Mouse (Mus musculus) erythroblast, adult 5-6 weeks (primary cell): Measurements from ENCODE around the gene Olfr1411. TPM values are rescaled to one million over a fixed set of nuclear protein-coding genes. Genes with fewer than 3 reads are reported as not detected.

Experiments used
- ATAC-seq: replicated peaks from 2 replicates; pipeline ENCODE4 v1.8.0; 2016; ENCODE audit warnings: moderate number of reproducible peaks, mild to moderate bottlenecking, moderate TSS enrichment, inconsistent platforms; ENCODE audit not compliant: poor library complexity, low FRiP score, severe bottlenecking
- total RNA-seq, 2 experiments: library from RNA; stranded (forward) in 1 of 2; stranded (reverse) in 1 of 2; fragments of 150-400 nt in 1 of 2; fragments of 200-764, 138-1000 nt in 1 of 2; gene quantifications; 2 replicates each; pipeline versions ENCODE4 v1.2.3 to v1.2.4; 2015 to 2017; ENCODE audit warnings: low replicate concordance in 2 of 2

The Olfr1411 gene
- total RNA-seq, 2 experiments from 2014 or later, result not detected

- no peak for ATAC-seq
Measured at GRCm38 (mm10) chr1:92637501-92638172, 43.4 kb downstream of the Olfr1411 start.

GRCm38 (mm10) chr1:92638181-92638580 lies 44.0 kb downstream of the Olfr1411 start:
- no peak for ATAC-seq

- ATAC-seq, result no peak
Measured at GRCm38 (mm10) chr1:92638736-92639135, 44.5 kb downstream of the Olfr1411 start.

GRCm38 (mm10) chr1:92640393-92640792 lies 46.2 kb downstream of the Olfr1411 start:
- ATAC-seq, result no peak

GRCm38 (mm10) chr1:92641514-92642272 lies 47.5 kb downstream of the Olfr1411 start, which contains the start of gene Cops9:
Gene Cops9 (minus strand): TSS chr1:92641985.
- peak; percentile 95 for ATAC-seq

- ATAC-seq, result no peak
Measured at GRCm38 (mm10) chr1:92643691-92644090, 49.5 kb downstream of the Olfr1411 start.

- no peak for ATAC-seq
Measured at GRCm38 (mm10) chr1:92644916-92645315, 50.7 kb downstream of the Olfr1411 start.

GRCm38 (mm10) chr1:92646111-92646510 lies 51.9 kb downstream of the Olfr1411 start:
- ATAC-seq, result no peak

- no peak for ATAC-seq
Measured at GRCm38 (mm10) chr1:92646601-92647000, 52.4 kb downstream of the Olfr1411 start.

GRCm38 (mm10) chr1:92647026-92647425 lies 52.8 kb downstream of the Olfr1411 start:
- no peak for ATAC-seq

Other genes starting within 250 kb of the Olfr1411 start
- 47.2 and 55.0 TPM in 2 replicates for gene Ndufa10, start 120.6 kb upstream of the Olfr1411 start, total RNA-seq (2015; ENCODE audit: low replicate concordance)
- 14.1 and 42.1 TPM in 2 replicates for gene Ndufa10, start 120.6 kb upstream of the Olfr1411 start, total RNA-seq (2017; ENCODE audit: low replicate concordance)
- not detected in 2 replicates for gene Olfr1416, start 109.3 kb upstream of the Olfr1411 start, total RNA-seq (2015; ENCODE audit: low replicate concordance)
- gene Olfr1416, start 109.3 kb upstream of the Olfr1411 start, total RNA-seq (2017; ENCODE audit: low replicate concordance), result not detected in 2 replicates
- gene Olfr1415, start 98.3 kb upstream of the Olfr1411 start, total RNA-seq (2015; ENCODE audit: low replicate concordance), result not detected in 2 replicates
- gene Olfr1415, start 98.3 kb upstream of the Olfr1411 start, total RNA-seq (2017; ENCODE audit: low replicate concordance), result not detected in 2 replicates
- not detected in 2 replicates for gene Olfr1414, start 75.8 kb upstream of the Olfr1411 start, total RNA-seq (2015; ENCODE audit: low replicate concordance)
- gene Olfr1414, start 75.8 kb upstream of the Olfr1411 start, total RNA-seq (2017; ENCODE audit: low replicate concordance), result not detected in 2 replicates
- gene Olfr1413, start 23.1 kb upstream of the Olfr1411 start, total RNA-seq (2015; ENCODE audit: low replicate concordance), result not detected in 2 replicates
- gene Olfr1413, start 23.1 kb upstream of the Olfr1411 start, total RNA-seq (2017; ENCODE audit: low replicate concordance), result not detected in 2 replicates
- not detected in 2 replicates for gene Olfr1412, start 8.6 kb upstream of the Olfr1411 start, total RNA-seq (2015; ENCODE audit: low replicate concordance)
- gene Olfr1412, start 8.6 kb upstream of the Olfr1411 start, total RNA-seq (2017; ENCODE audit: low replicate concordance), result not detected in 2 replicates
- gene Olfr1410, start 11.4 kb downstream of the Olfr1411 start, total RNA-seq (2015; ENCODE audit: low replicate concordance), result not detected in 2 replicates
- not detected in 2 replicates for gene Olfr1410, start 11.4 kb downstream of the Olfr1411 start, total RNA-seq (2017; ENCODE audit: low replicate concordance)
- not detected in 2 replicates for gene Olfr12, start 23.4 kb downstream of the Olfr1411 start, total RNA-seq (2015; ENCODE audit: low replicate concordance)
- not detected in 2 replicates for gene Olfr12, start 23.4 kb downstream of the Olfr1411 start, total RNA-seq (2017; ENCODE audit: low replicate concordance)
- gene Cops9, start 47.6 kb downstream of the Olfr1411 start, total RNA-seq (2015; ENCODE audit: low replicate concordance), result 37.2 and 48.6 TPM in 2 replicates
- 8.2 and 24.3 TPM in 2 replicates for gene Cops9, start 47.6 kb downstream of the Olfr1411 start, total RNA-seq (2017; ENCODE audit: low replicate concordance)
- gene Otos, start 54.4 kb downstream of the Olfr1411 start, total RNA-seq (2015; ENCODE audit: low replicate concordance), result not detected in 2 replicates
- gene Otos, start 54.4 kb downstream of the Olfr1411 start, total RNA-seq (2017; ENCODE audit: low replicate concordance), result 0.70 and 1.1 TPM in 2 replicates
- gene Gpc1, start 237.2 kb downstream of the Olfr1411 start, total RNA-seq (2015; ENCODE audit: low replicate concordance), result 8.2 and 9.6 TPM in 2 replicates
- gene Gpc1, start 237.2 kb downstream of the Olfr1411 start, total RNA-seq (2017; ENCODE audit: low replicate concordance), result 6.8 and 7.4 TPM in 2 replicates